Mouse (Mus musculus) forebrain, embryonic 15.5 days (tissue): Measurements from ENCODE around the gene Zbtb20. TPM values are rescaled to one million over a fixed set of nuclear protein-coding genes. Genes with fewer than 3 reads are reported as not detected.

Source experiments
- ATAC-seq: fragments of 200-750 bp; cut with Nextera tagmentation; replicated peaks from 2 replicates; pipeline ENCODE4 v1.8.0; 2017; ENCODE audit warnings: mild to moderate bottlenecking, moderate TSS enrichment, moderate library complexity
- H3K27ac ChIP-seq: fragments of 300-500 bp; sonication (generic); replicated peaks from 2 replicates; pipeline ENCODE4 v1.5.1; 2015; ENCODE audit warnings: mild to moderate bottlenecking, inconsistent platforms
- H3K27me3 ChIP-seq: fragments of 300-500 bp; sonication (generic); 2 replicates; pipeline ENCODE4 v1.6.1; 2015; ENCODE audit warnings: inconsistent platforms
- H3K36me3 ChIP-seq: fragments of 300-500 bp; sonication (generic); 2 replicates; pipeline ENCODE4 v1.6.1; 2015; ENCODE audit warnings: mild to moderate bottlenecking, inconsistent platforms
- H3K4me1 ChIP-seq: fragments of 300-500 bp; sonication (generic); 2 replicates; pipeline ENCODE4 v1.6.1; 2015; ENCODE audit warnings: inconsistent platforms
- H3K4me2 ChIP-seq: fragments of 300-500 bp; sonication (generic); replicated peaks from 2 replicates; pipeline ENCODE4 v1.6.1; 2015; ENCODE audit warnings: mild to moderate bottlenecking, inconsistent platforms
- H3K4me3 ChIP-seq: fragments of 300-500 bp; sonication (generic); 2 replicates; pipeline ENCODE4 v1.5.1; 2015; ENCODE audit warnings: mild to moderate bottlenecking, inconsistent platforms
- H3K9ac ChIP-seq: fragments of 300-500 bp; sonication (generic); replicated peaks from 2 replicates; pipeline ENCODE4 v1.6.1; 2015; ENCODE audit warnings: mild to moderate bottlenecking, inconsistent platforms
- H3K9me3 ChIP-seq: fragments of 300-500 bp; sonication (generic); 2 replicates; pipeline ENCODE4 v1.6.1; 2016; ENCODE audit warnings: inconsistent platforms
- WGBS: fragments of 180-500 bp; shearing (Covaris S2); methylation state at CpG from one replicate; pipeline ENCODE4 v1.1.7; 2015; ENCODE audit warnings: mixed read lengths; 5-methylcytosine and 5-hydroxymethylcytosine counted together
- polyA plus RNA-seq: library from polyadenylated mRNA; unstranded; fragments of >200 nt; fragmentation: Nextera tagmentation; extraction: Ambion mirVana; gene quantifications from 2 replicates; pipeline ENCODE4 v1.2.1, GENCODE M21; 2015

Zbtb20 gene
- polyA plus RNA-seq, 1 experiment from 2014 or later, result 143 TPM

DNA sequence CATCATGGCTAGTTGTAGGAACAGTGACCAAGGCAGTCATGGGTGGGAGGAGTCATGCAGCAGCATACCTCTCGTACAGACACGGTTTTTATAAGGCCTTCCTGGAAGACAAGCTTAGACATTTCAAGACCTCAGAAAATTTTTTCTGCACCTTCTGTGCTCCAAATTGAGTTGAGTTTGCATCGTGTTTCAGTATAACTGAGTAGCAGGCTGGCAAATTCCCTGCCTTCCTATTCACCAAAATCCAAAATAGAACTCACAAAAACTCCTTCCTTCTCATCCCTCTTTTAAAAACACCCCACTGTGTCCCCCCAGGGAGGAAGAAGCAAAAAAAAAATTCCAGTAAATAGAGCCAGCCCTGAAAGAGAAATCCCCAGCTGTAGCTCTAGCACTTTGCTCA is 606.4 kb downstream of the Zbtb20 start:
- Histone ChIP-seq H3K4me2 (no peak overlapping the region), H3K27ac (no peak overlapping the region), H3K36me3 (no peaks in the 10 kb centered on the region), H3K4me3 (no peak overlapping the region), H3K9me3 (no peaks in the 10 kb centered on the region), H3K9ac (no peak overlapping the region), H3K4me1 (no peaks in the 10 kb centered on the region), H3K27me3 (no peaks in the 10 kb centered on the region)
- 62% methylated on average over 3 of the region's 3 CpGs for WGBS
- ATAC-seq, result no peak

DNA sequence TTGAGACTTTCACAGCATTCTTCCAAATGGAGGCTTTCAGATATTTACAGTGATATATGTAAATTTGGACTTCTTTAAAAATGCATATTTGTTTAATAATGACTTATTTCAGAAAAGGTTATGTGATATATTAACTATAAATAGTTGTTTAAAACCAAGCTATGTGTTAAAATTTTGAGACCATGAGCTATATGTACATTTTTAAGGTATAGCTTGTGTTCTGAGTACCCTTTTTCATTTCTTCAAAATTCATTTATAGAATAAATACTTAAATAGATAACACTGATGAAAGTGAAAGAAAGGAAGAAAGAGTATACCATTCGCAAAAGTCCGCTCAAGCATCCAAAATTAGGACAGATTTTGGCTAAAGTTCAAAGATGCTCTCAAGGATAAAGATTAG is 607.1 kb downstream of the Zbtb20 start:
- no peaks in the 10 kb centered on the region for H3K4me1 ChIP-seq
- H3K9ac ChIP-seq, result no peak overlapping the region
- H3K9me3 ChIP-seq, result no peaks in the 10 kb centered on the region
- no peak overlapping the region for H3K4me3 ChIP-seq
- WGBS, result 90% methylated on average over 2 of the region's 2 CpGs
- no peaks in the 10 kb centered on the region for H3K27me3 ChIP-seq
- no peak overlapping the region for H3K4me2 ChIP-seq
- no peak overlapping the region for H3K27ac ChIP-seq
- ATAC-seq, result no peak
- no peaks in the 10 kb centered on the region for H3K36me3 ChIP-seq

DNA sequence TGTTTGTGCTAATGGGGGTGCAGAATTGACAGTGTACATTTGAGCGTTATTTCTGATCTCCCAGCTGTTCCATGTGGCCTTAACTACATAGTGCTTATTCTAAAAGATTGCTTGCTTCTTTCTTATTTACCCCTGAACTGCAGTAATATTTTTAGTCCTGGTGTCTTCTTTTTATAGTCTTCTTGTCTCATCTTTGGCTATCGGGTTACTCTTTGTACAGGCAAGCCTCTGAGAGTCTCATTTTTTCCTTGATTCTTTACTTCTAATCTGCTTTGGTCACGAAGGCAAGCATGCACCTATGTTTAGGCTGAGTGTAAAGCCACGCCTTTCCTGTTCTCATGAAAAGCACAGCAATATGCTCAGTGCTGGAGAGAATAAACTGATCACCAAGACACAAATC is 608.7 kb downstream of the Zbtb20 start:
- Histone ChIP-seq H3K36me3 (no peaks in the 10 kb centered on the region), H3K4me2 (no peak overlapping the region), H3K9me3 (no peaks in the 10 kb centered on the region), H3K27me3 (no peaks in the 10 kb centered on the region), H3K9ac (no peak overlapping the region), H3K4me1 (no peaks in the 10 kb centered on the region), H3K27ac (no peak overlapping the region), H3K4me3 (no peak overlapping the region)
- ATAC-seq, result no peak
- 77% methylated on average over 4 of the region's 4 CpGs for WGBS

DNA sequence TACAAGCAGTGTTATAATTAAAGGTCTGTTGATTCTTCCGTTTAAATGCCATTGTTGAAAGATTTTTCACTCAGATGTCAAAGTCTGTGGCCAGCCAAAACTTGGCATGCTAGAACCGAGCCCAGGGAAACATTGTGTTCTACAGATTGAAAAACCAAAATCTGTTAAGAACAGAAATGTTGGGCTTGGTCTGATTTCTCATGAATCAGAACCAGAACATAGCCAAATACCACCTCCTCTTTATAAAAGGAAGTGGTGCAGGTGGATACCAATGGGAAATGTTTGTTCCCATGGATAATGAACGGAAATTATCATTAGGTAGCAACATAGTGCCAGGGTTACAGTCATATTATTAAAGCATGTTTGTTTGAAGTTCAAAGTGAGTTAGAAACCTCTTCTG is 613.7 kb downstream of the Zbtb20 start:
- Histone ChIP-seq H3K27me3 (no peaks in the 10 kb centered on the region), H3K36me3 (no peaks in the 10 kb centered on the region), H3K4me2 (no peak overlapping the region), H3K4me1 (peaks cover 3% of the 10 kb centered on the region; the same call in 1 of the 2 replicates), H3K4me3 (no peak overlapping the region), H3K9ac (no peak overlapping the region), H3K9me3 (no peaks in the 10 kb centered on the region), H3K27ac (0 out of 2 replicates have a peak overlapping the region, but pooled peaks have one; percentile 23)
- 68% methylated on average over 3 of the region's 3 CpGs for WGBS
- ATAC-seq, result no peak

DNA sequence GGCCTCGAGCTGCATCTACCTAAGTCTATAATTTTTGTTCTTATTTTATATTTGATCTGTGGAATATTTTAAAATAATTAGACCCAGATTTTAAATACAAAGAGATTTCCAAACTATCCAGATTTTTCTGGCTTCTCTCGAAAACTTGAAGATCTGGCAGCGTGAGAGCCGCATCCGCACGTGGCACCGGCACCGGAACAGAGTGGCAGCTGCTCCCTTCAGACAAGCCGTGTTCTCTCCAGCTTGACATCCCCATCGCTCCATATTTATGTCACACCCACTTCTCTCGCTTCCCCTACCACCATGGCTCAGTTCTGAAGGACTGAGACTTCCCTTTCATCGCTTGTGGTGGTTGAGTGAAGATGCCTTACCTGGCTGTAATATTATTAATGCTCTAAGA is 614.3 kb downstream of the Zbtb20 start:
- Histone ChIP-seq H3K4me2 (no peak overlapping the region), H3K9me3 (no peaks in the 10 kb centered on the region), H3K27me3 (no peaks in the 10 kb centered on the region), H3K4me1 (peaks cover 3% of the 10 kb centered on the region; the same call in 1 of the 2 replicates), H3K36me3 (no peaks in the 10 kb centered on the region), H3K4me3 (no peak overlapping the region), H3K9ac (no peak overlapping the region), H3K27ac (0 out of 2 replicates have a peak overlapping the region, but pooled peaks have one; percentile 23)
- 86% methylated on average over 12 of the region's 12 CpGs for WGBS
- ATAC-seq, result no peak

DNA sequence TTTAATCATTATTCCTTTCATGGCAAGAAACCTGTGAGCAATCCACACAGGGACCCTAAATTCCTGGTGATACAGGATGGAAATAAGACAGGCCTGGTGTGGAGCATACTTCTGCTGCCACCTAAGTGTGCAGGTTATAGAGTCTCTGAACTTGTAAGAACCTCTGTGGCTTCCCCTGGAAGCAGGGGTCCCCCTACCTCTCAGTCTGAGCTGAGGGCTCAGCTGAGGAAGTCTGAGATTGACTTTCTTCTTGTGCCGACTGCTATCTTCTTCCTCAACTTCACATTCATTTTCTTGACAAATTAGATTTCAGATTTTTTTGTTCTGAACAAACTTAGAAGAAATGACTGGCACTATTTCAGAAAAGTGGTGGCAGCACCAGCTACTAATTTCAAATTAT is 617.2 kb downstream of the Zbtb20 start:
- ATAC-seq, result no peak
- Histone ChIP-seq H3K27ac (no peak overlapping the region), H3K4me2 (no peak overlapping the region), H3K9me3 (no peaks in the 10 kb centered on the region), H3K36me3 (no peaks in the 10 kb centered on the region), H3K4me3 (no peak overlapping the region), H3K9ac (no peak overlapping the region), H3K4me1 (peaks cover 3% of the 10 kb centered on the region; the same call in 1 of the 2 replicates), H3K27me3 (no peaks in the 10 kb centered on the region)
- 89% methylated on average over 1 of the region's 1 CpGs for WGBS

DNA sequence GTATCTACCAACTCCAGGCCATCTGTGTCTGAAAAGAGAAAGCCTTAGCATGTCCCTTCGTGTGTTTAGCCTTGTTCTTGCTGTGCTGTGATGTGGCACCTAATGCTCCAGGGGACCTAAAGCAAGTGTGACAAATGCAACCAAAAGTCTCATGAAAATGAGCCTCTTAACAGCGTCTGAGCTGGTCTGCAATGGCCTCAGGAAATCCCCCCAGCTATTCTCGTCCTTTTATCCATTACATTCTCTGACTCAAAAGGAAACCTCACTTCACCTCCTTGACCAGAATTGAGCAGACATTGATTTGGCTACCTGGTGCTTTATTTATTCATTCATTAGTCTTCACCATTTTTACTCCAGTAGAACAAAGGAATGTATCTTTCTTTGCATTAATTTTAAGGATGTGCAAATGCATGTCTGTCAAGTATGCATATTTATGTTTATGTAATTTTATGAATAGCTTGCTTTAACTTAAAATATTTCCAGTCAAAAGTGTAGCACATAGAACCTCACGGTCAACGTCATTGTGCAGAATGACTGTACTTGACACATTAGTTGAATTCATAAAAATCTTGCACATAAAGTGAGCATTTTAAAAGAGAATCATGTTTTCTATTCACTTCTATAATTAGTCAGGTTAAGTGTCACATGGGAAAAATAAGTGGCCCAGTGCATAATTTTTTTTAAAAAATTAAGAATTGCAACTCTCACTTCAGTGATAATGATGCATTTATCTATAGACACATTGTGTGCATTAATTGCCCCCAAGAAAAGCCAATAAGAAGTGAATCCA is 618.1 kb downstream of the Zbtb20 start:
- no peaks in the 10 kb centered on the region for H3K36me3 ChIP-seq
- H3K27ac ChIP-seq, result no peak overlapping the region
- no peaks in the 10 kb centered on the region for H3K27me3 ChIP-seq
- H3K4me3 ChIP-seq, result no peak overlapping the region
- 47% methylated on average over 5 of the region's 5 CpGs for WGBS
- ATAC-seq, result no peak
- no peak overlapping the region for H3K4me2 ChIP-seq
- no peak overlapping the region for H3K9ac ChIP-seq
- no peaks in the 10 kb centered on the region for H3K9me3 ChIP-seq
- peaks cover 3% of the 10 kb centered on the region; the same call in 1 of the 2 replicates for H3K4me1 ChIP-seq

DNA sequence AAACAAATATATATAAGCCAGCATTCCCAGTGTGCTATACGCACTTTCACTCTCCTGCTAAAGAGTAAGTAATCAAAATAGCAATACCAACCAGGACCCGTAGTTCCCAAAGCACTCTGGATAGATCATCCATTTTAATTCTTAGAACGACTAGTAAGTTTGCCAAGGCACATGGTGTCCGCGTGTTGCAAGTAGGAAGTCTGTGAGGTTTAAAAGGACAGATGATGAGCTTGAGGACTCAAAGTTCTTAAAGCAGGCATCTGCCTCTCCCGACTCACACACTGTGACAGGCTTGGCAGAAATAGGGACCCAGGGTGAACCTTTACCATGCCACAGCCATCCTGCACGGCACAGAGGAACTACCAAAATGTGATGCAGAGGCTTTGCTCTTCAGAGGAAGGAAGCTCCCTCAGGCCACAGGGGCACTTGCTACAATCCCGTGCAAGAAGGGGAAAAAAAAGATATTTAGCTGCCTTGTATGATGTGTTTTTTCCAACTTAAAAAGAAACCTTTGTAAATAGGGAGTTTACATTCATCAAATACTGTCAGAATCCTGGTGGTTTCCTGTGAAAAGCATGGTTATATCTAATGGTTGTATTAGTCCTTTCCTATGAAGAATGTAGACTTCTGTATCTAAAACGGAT is 619.6 kb downstream of the Zbtb20 start:
- Histone ChIP-seq H3K27me3 (no peaks in the 10 kb centered on the region), H3K36me3 (no peaks in the 10 kb centered on the region), H3K9me3 (no peaks in the 10 kb centered on the region), H3K9ac (no peak overlapping the region), H3K4me3 (no peak overlapping the region), H3K4me2 (no peak overlapping the region), H3K27ac (no peak overlapping the region), H3K4me1 (peaks cover 3% of the 10 kb centered on the region; the same call in 1 of the 2 replicates)
- whole genome bisulfite sequencing, result 85% methylated on average over 9 of the region's 9 CpGs
- ATAC-seq, result no peak

DNA sequence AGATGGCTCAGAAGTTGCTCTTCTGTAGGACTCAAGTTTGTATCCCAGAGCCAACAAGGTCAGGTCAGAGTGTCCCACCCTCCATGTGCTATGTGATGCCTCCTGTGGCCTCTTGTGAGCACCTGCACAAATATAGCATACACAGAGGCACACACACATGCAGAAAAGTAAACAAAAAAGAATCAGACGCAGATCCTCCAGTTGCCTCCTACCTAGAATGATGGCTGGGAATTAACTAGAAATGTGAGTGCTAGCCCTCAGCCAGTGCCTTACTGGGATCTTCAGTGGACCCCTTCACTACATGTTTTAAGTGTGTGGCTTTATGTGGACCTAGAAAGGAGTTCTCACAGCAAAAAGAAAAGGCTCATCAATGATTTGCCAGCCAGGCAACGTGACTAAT is 621.4 kb downstream of the Zbtb20 start:
- WGBS, result 75% methylated on average over 2 of the region's 2 CpGs
- H3K27ac ChIP-seq, result no peak overlapping the region
- no peaks in the 10 kb centered on the region for H3K9me3 ChIP-seq
- no peaks in the 10 kb centered on the region for H3K27me3 ChIP-seq
- H3K36me3 ChIP-seq, result no peaks in the 10 kb centered on the region
- no peak overlapping the region for H3K9ac ChIP-seq
- no peak overlapping the region for H3K4me2 ChIP-seq
- H3K4me3 ChIP-seq, result no peak overlapping the region
- ATAC-seq, result no peak
- H3K4me1 ChIP-seq, result peaks cover 7% of the 10 kb centered on the region

DNA sequence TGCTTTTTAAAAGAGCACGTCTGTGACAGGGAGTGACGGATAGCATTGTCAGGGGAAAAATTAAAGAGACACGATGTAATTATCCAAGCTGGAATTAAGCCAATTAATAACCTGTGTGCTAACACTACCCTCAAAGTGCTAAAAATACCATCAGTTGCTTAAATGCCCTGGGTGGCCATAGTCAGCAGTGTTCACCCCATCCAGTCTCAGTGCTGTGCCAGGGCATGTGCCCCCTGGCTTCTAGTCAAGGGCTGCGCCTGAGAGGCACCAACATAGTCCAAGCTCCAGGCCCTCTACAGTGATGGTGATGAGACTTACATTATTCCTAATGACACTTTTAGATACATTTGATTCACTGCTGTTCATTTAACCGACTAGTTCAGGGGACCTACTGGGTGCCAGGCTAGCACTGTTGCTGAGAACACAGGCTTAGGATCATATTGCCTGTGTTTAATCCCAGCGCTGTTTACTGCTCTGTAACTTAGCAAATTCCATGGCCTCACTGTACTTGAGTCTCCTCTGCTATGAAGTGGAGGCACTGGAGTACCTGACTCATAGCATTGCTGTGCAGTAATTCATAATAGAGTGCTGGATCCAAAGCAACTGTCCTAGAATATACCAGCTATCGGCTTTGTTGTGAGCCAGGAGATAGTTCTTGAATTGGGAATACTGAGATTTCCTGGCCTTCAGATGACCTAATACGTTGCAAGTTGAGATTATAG is 624.6 kb downstream of the Zbtb20 start:
- H3K4me2 ChIP-seq, result no peak overlapping the region
- peaks cover 17% of the 10 kb centered on the region for H3K4me1 ChIP-seq
- no peaks in the 10 kb centered on the region for H3K36me3 ChIP-seq
- no peak for ATAC-seq
- 60% methylated on average over 8 of the region's 8 CpGs for WGBS
- no peaks in the 10 kb centered on the region for H3K27me3 ChIP-seq
- H3K9me3 ChIP-seq, result no peaks in the 10 kb centered on the region
- no peak overlapping the region for H3K9ac ChIP-seq
- H3K4me3 ChIP-seq, result no peak overlapping the region
- no peak overlapping the region; the same call in 1 of the 2 replicates for H3K27ac ChIP-seq

DNA sequence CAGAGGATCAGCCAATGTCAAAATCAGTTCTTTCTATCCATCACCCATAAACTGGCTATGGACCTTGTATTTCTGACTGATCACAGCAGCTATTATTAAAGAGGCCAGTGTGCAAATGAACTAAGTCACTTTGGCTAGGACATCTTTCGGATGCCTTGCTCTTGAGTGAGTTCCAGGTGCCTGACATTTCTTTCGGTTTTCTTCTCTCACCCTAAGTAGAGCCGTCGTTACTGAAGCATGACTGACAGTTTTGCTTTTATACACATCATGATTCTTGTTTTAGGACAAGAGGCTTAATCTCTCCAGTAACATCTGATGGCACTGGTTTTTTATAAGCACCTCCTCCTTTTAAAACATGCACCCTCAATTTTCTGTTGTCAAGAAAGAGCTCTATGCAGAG is 625.6 kb downstream of the Zbtb20 start:
- Histone ChIP-seq H3K27me3 (no peaks in the 10 kb centered on the region), H3K9me3 (no peaks in the 10 kb centered on the region), H3K4me2 (no peak overlapping the region), H3K27ac (peak overlapping the region; percentile 97; the same call in 1 of the 2 replicates), H3K4me3 (no peak overlapping the region), H3K36me3 (no peaks in the 10 kb centered on the region), H3K4me1 (peaks cover 26% of the 10 kb centered on the region), H3K9ac (no peak overlapping the region)
- 30% methylated on average over 4 of the region's 4 CpGs for WGBS
- ATAC-seq, result no peak

DNA sequence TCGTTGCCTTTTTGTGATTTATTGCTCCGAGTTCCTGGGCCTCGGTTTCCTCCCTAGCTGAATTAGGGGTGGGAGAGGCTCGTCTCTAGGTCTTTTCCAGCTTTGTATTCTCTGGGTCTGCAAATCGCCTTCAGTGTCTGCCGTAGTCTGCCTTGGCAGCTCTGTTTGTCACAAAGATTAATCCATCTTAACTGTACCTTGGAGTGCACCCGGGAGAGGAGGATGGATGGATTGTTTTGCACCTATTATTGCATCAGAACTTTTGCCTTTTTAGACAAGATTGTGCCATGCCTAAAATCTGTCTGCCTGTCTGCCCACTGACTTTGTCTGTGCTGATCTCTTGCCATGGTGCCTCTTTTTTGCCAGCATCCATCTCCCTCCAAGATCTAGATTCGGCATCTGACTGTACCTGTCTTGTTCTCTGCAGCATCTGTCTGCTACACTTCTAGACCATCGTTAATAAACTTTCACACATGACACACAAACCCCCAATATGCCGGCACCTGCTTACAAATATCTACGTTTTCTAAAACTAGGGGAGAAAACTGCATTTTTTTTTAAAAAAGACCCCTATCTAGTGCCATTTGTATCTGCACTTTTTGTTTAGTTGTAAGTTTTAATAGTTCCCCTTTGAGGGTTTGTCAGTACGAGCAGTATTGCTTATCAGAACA is 626.8 kb downstream of the Zbtb20 start:
- no peak for ATAC-seq
- 10% methylated on average over 12 of the region's 12 CpGs for WGBS
- peak overlapping the region; percentile 62 for H3K9ac ChIP-seq

More for the DNA sequence above, 626.8 kb downstream of the Zbtb20 start:
- H3K9me3 ChIP-seq, result no peaks in the 10 kb centered on the region
- no peaks in the 10 kb centered on the region for H3K27me3 ChIP-seq
- H3K4me1 ChIP-seq, result peaks cover 32% of the 10 kb centered on the region
- peak overlapping the region; percentile 55 for H3K4me2 ChIP-seq
- no peaks in the 10 kb centered on the region for H3K36me3 ChIP-seq
- peak overlapping the region; percentile 50 for H3K4me3 ChIP-seq
- peak overlapping the region; percentile 97 for H3K27ac ChIP-seq
